Mouse (Mus musculus) ES-CJ7 (cell line): ENCODE data around the gene Crb1.

ENCODE experiments used
- DNase-seq: peaks from one replicate; pipeline ENCODE4 v3.0.0; 2011; ENCODE audit warnings: low read depth, low spot score

The Crb1 gene

GRCm38 (mm10) chr1:139223804-139224203 lies 153.1 kb downstream of the Crb1 start:
- DNase-seq = no peak

GRCm38 (mm10) chr1:139215311-139215710 lies 161.6 kb downstream of the Crb1 start:
- DNase-seq = no peak

- no peak for DNase-seq
Observed at GRCm38 (mm10) chr1:139210505-139210904, 166.4 kb downstream of the Crb1 start.

GRCm38 (mm10) chr1:139209796-139210195 lies 167.1 kb downstream of the Crb1 start:
- no peak for DNase-seq

- no peak for DNase-seq
Observed at GRCm38 (mm10) chr1:139206259-139206658, 170.6 kb downstream of the Crb1 start.

GRCm38 (mm10) chr1:139203026-139203425 lies 173.9 kb downstream of the Crb1 start:
- no peak for DNase-seq

- DNase-seq = no peak
Observed at GRCm38 (mm10) chr1:139194428-139195028, 182.4 kb downstream of the Crb1 start.

GRCm38 (mm10) chr1:139194011-139194410 lies 182.9 kb downstream of the Crb1 start:
- DNase-seq = no peak

- no peak for DNase-seq
Observed at GRCm38 (mm10) chr1:139192635-139193034, 184.3 kb downstream of the Crb1 start.

GRCm38 (mm10) chr1:139180481-139181149 lies 196.3 kb downstream of the Crb1 start:
- no peak for DNase-seq

- DNase-seq = no peak
Observed at GRCm38 (mm10) chr1:139179707-139180106, 197.2 kb downstream of the Crb1 start.

GRCm38 (mm10) chr1:139174058-139174832 lies 202.7 kb downstream of the Crb1 start:
- no peak for DNase-seq

- DNase-seq = peak; percentile 81
Observed at GRCm38 (mm10) chr1:139162814-139163213, 214.1 kb downstream of the Crb1 start.

GRCm38 (mm10) chr1:139161619-139162018 lies 215.3 kb downstream of the Crb1 start:
- DNase-seq = peak; percentile 84

GRCm38 (mm10) chr1:139156397-139156796 lies 220.5 kb downstream of the Crb1 start:
- peak; percentile 41 for DNase-seq

GRCm38 (mm10) chr1:139153493-139153892 lies 223.4 kb downstream of the Crb1 start:
- DNase-seq = no peak

GRCm38 (mm10) chr1:139153006-139153405 lies 223.9 kb downstream of the Crb1 start:
- DNase-seq = no peak
